Mouse (Mus musculus): ENCODE measurements around the gene Dtx2. TPM values are rescaled to one million over a fixed set of nuclear protein-coding genes. Genes with fewer than 3 reads are reported as not detected.

The Dtx2 gene
- total and polyA plus RNA-seq, 2 experiments from 2014 or later = 14.6 to 27.4 TPM

- WGBS = 94% methylated on average over 15 of the region's 15 CpGs
- Histone ChIP-seq H3K36me3 (replicated peaks; ENCODE audit: control insufficient read depth, insufficient read depth, low read length) (no peaks in the 10 kb centered on the region), H3K27me3 (ENCODE audit: control insufficient read depth, insufficient read depth, low read length) (no peaks in the 10 kb centered on the region), H3K27ac (ENCODE audit: low read depth) (peak overlapping the region; percentile 96), H3K4me3 (ENCODE audit: low read depth, low read length) (no peak overlapping the region), H3K9ac (replicated peaks; ENCODE audit: low read depth, low read length) (no peak overlapping the region), H3K9me3 (replicated peaks; ENCODE audit: control insufficient read depth, low read length) (no peaks in the 10 kb centered on the region), H3K4me2 (ENCODE audit: low read depth, low read length) (0 out of 2 replicates have a peak overlapping the region, but pooled peaks have one; percentile 95), H3K4me1 (ENCODE audit: control insufficient read depth, insufficient read depth) (peaks cover 32% of the 10 kb centered on the region)
- no peak for DNase-seq (ENCODE audit: low spot score)
- ATAC-seq (ENCODE audit: insufficient read depth, low read depth) = no peak
- TF ChIP-seq CTCF (IDR thresholded peaks at IDR 0.05; ENCODE audit: low read depth) (no peak), EP300 (IDR thresholded peaks at IDR 0.05; ENCODE audit: low read depth) (no peak)
Observed at GRCm38 (mm10) chr5:135960909-135961635, 33.5 kb upstream of the Dtx2 start.

GRCm38 (mm10) chr5:135962125-135962491 lies 32.5 kb upstream of the Dtx2 start:
- under 1% methylated on average over 11 of the region's 11 CpGs for WGBS

GRCm38 (mm10) chr5:135962492-135963279 lies 31.9 kb upstream of the Dtx2 start:
- WGBS = under 1% methylated on average over 64 of the region's 64 CpGs

More at GRCm38 (mm10) chr5:135962125-135962491, 32.5 kb upstream of the Dtx2 start:
- Histone ChIP-seq H3K27me3 (ENCODE audit: control insufficient read depth, insufficient read depth, low read length) (no peaks in the 10 kb centered on the region), H3K9me3 (replicated peaks; ENCODE audit: control insufficient read depth, low read length) (no peaks in the 10 kb centered on the region), H3K4me2 (ENCODE audit: low read depth, low read length) (peak overlapping the region; percentile 95), H3K4me3 (ENCODE audit: low read depth, low read length) (peak overlapping the region; percentile 62), H3K27ac (ENCODE audit: low read depth) (peak overlapping the region; percentile 96), H3K9ac (replicated peaks; ENCODE audit: low read depth, low read length) (peak overlapping the region; percentile 36; the same call in 1 of the 2 replicates), H3K4me1 (ENCODE audit: control insufficient read depth, insufficient read depth) (peaks cover 30% of the 10 kb centered on the region), H3K36me3 (replicated peaks; ENCODE audit: control insufficient read depth, insufficient read depth, low read length) (no peaks in the 10 kb centered on the region)
- TF ChIP-seq EP300 (IDR thresholded peaks at IDR 0.05; ENCODE audit: low read depth) = no peak
- TF ChIP-seq CTCF (IDR thresholded peaks at IDR 0.05; ENCODE audit: low read depth) = no peak
- DNase-seq (ENCODE audit: low spot score) (no peak), ATAC-seq (ENCODE audit: insufficient read depth, low read depth) (no peak)

GRCm38 (mm10) chr5:135963280-135963627 lies 31.3 kb upstream of the Dtx2 start:
- 12% methylated on average over 6 of the region's 6 CpGs for WGBS
- H3K9ac ChIP-seq (replicated peaks; ENCODE audit: low read depth, low read length) = peak overlapping the region; percentile 83
- H3K9me3 ChIP-seq (replicated peaks; ENCODE audit: control insufficient read depth, low read length) = no peaks in the 10 kb centered on the region
- peak overlapping the region; percentile 96 for H3K27ac ChIP-seq (ENCODE audit: low read depth)
- H3K36me3 ChIP-seq (replicated peaks; ENCODE audit: control insufficient read depth, insufficient read depth, low read length) = no peaks in the 10 kb centered on the region
- peak overlapping the region; percentile 95 for H3K4me2 ChIP-seq (ENCODE audit: low read depth, low read length)
- ATAC-seq (ENCODE audit: insufficient read depth, low read depth) (no peak), DNase-seq (ENCODE audit: low spot score) (no peak)
- peaks cover 24% of the 10 kb centered on the region for H3K4me1 ChIP-seq (ENCODE audit: control insufficient read depth, insufficient read depth)
- no peaks in the 10 kb centered on the region for H3K27me3 ChIP-seq (ENCODE audit: control insufficient read depth, insufficient read depth, low read length)
- TF ChIP-seq CTCF (IDR thresholded peaks at IDR 0.05; ENCODE audit: low read depth) = no peak
- H3K4me3 ChIP-seq (ENCODE audit: low read depth, low read length) = peak overlapping the region; percentile 62

More at GRCm38 (mm10) chr5:135962492-135963279, 31.9 kb upstream of the Dtx2 start:
- H3K4me1 ChIP-seq (ENCODE audit: control insufficient read depth, insufficient read depth) = peaks cover 28% of the 10 kb centered on the region
- H3K36me3 ChIP-seq (replicated peaks; ENCODE audit: control insufficient read depth, insufficient read depth, low read length) = no peaks in the 10 kb centered on the region
- TF ChIP-seq EP300 (IDR thresholded peaks at IDR 0.05; ENCODE audit: low read depth) = peak; percentile 71; the same call in 1 of the 2 replicates
- peak; percentile 15; the same call in 1 of the 2 replicates for TF ChIP-seq CTCF (IDR thresholded peaks at IDR 0.05; ENCODE audit: low read depth)
- no peaks in the 10 kb centered on the region for H3K27me3 ChIP-seq (ENCODE audit: control insufficient read depth, insufficient read depth, low read length)
- H3K4me3 ChIP-seq (ENCODE audit: low read depth, low read length) = peak overlapping the region; percentile 62
- peak overlapping the region; percentile 95 for H3K4me2 ChIP-seq (ENCODE audit: low read depth, low read length)
- H3K9ac ChIP-seq (replicated peaks; ENCODE audit: low read depth, low read length) = peak overlapping the region; percentile 83
- H3K9me3 ChIP-seq (replicated peaks; ENCODE audit: control insufficient read depth, low read length) = no peaks in the 10 kb centered on the region
- peak; percentile 88 for ATAC-seq (ENCODE audit: insufficient read depth, low read depth)
- peak; percentile 100 for DNase-seq (ENCODE audit: low spot score)
- H3K27ac ChIP-seq (ENCODE audit: low read depth) = peak overlapping the region; percentile 96

- Histone ChIP-seq H3K4me3 (ENCODE audit: low read depth, low read length) (no peak overlapping the region), H3K4me1 (ENCODE audit: control insufficient read depth, insufficient read depth) (peaks cover 23% of the 10 kb centered on the region), H3K36me3 (replicated peaks; ENCODE audit: control insufficient read depth, insufficient read depth, low read length) (no peaks in the 10 kb centered on the region), H3K27ac (ENCODE audit: low read depth) (no peak overlapping the region), H3K27me3 (ENCODE audit: control insufficient read depth, insufficient read depth, low read length) (no peaks in the 10 kb centered on the region), H3K9me3 (replicated peaks; ENCODE audit: control insufficient read depth, low read length) (no peaks in the 10 kb centered on the region), H3K4me2 (ENCODE audit: low read depth, low read length) (peak overlapping the region; percentile 48), H3K9ac (replicated peaks; ENCODE audit: low read depth, low read length) (no peak overlapping the region)
- WGBS = 5% methylated on average over 24 of the region's 24 CpGs
- DNase-seq (ENCODE audit: low spot score) = no peak
- TF ChIP-seq CTCF (IDR thresholded peaks at IDR 0.05; ENCODE audit: low read depth) (no peak; the same call in 1 of the 2 replicates), EP300 (IDR thresholded peaks at IDR 0.05; ENCODE audit: low read depth) (no peak)
- ATAC-seq (ENCODE audit: insufficient read depth, low read depth) = no peak
Observed at GRCm38 (mm10) chr5:135965501-135965930, 29.1 kb upstream of the Dtx2 start.
